Mouse (Mus musculus) testis, adult 2 months (tissue): ENCODE measurements around the gene Tstd2.

Experiments
- CTCF ChIP-seq: fragments of 200-500 bp; IDR thresholded peaks from 2 replicates; pipeline ENCODE4 v1.5.1; 2012; ENCODE audit warnings: low read depth, mild to moderate bottlenecking, inconsistent platforms, low read length, moderate library complexity; ENCODE audit not compliant: control insufficient read depth, insufficient read depth, insufficient replicate concordance
- POLR2A ChIP-seq: fragments of 200-500 bp; IDR thresholded peaks from 2 replicates; pipeline ENCODE4 v1.6.1; 2012; ENCODE audit warnings: low read depth, mild to moderate bottlenecking, inconsistent platforms, low read length, moderate library complexity; ENCODE audit not compliant: control insufficient read depth

DNA sequence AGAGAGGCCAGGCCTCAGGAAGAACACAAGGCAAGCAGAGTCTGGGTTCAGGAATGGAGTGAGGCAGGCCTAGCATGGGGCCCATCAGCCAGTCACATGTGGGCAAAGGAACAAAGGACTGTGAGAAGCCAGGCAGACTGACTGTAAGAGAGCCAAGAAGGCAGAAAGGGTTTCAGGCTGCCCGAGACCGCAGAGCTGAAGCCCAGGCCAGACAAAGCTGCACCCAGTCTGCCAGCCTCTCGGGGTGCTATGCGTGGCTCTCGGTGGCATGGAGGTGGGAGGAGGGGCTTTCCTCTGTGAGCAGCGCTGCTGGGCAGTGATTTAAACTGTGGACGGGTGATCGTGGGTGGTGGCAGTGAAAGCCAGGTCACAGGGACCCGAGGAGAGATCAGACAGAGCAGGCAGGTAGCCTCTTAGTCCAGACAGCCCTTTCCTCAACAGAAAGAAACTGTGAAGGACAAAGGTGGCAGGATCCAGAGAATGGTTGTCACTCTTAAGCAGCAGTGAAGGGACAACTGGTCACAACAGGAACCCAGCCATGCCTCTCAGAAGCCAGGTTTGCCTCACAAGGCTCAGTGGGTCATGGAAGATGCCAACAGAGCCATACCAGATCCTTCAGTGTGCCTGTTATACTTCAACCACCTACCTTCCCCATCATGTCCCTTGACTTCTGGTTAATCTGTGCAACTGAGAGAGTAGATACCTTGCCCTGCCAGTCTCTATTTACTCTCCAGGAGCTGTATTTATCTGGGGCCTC lies 53.9 kb downstream of the Tstd2 start:
- no peak for TF ChIP-seq CTCF
- TF ChIP-seq POLR2A: no peak
